Mouse (Mus musculus) kidney, embryonic 16.5 days (tissue): Measurements from ENCODE around the gene Sh3d19. TPM values are rescaled to one million over a fixed set of nuclear protein-coding genes. Genes with fewer than 3 reads are reported as not detected.

Experiments used
- ATAC-seq: fragments of 200-750 bp; cut with Nextera tagmentation; 2 replicates; pipeline ENCODE4 v1.8.0; 2017; ENCODE audit warnings: moderate TSS enrichment; ENCODE audit not compliant: low FRiP score, low TSS enrichment
- H3K27ac ChIP-seq: fragments of 300-500 bp; sonication (generic); 2 replicates; pipeline ENCODE4 v1.5.1; 2014; ENCODE audit warnings: low read length
- H3K27me3 ChIP-seq: fragments of 300-500 bp; sonication (generic); 2 replicates; pipeline ENCODE4 v1.6.1; 2014; ENCODE audit warnings: low read length, control low read depth, mixed read lengths; ENCODE audit not compliant: insufficient read depth
- H3K36me3 ChIP-seq: fragments of 300-500 bp; sonication (generic); 2 replicates; pipeline ENCODE4 v1.6.1; 2014; ENCODE audit warnings: low read length, control low read depth, mixed read lengths; ENCODE audit not compliant: insufficient read depth
- H3K4me1 ChIP-seq: fragments of 300-500 bp; sonication (generic); 2 replicates; pipeline ENCODE4 v1.6.1; 2014; ENCODE audit warnings: low read length, control low read depth, mixed read lengths; ENCODE audit not compliant: insufficient read depth
- H3K4me2 ChIP-seq: fragments of 300-500 bp; sonication (generic); replicated peaks from 2 replicates; pipeline ENCODE4 v1.6.1; 2014; ENCODE audit warnings: low read depth, low read length
- H3K4me3 ChIP-seq: fragments of 300-500 bp; sonication (generic); 2 replicates; pipeline ENCODE4 v1.5.1; 2014; ENCODE audit warnings: mild to moderate bottlenecking, low read length
- H3K9ac ChIP-seq: fragments of 300-500 bp; sonication (generic); replicated peaks from 2 replicates; pipeline ENCODE4 v1.6.1; 2014; ENCODE audit warnings: low read length
- H3K9me3 ChIP-seq: fragments of 300-500 bp; sonication (generic); 2 replicates; pipeline ENCODE4 v1.6.1; 2016; ENCODE audit warnings: low read length, control low read depth
- WGBS: fragments of 180-500 bp; shearing (Covaris S2); extraction: QIAGEN DNeasy Blood & Tissue Kit; methylation state at CpG from one replicate; pipeline ENCODE4 v1.1.7; 2014; 5-methylcytosine and 5-hydroxymethylcytosine counted together
- polyA plus RNA-seq: library from polyadenylated mRNA; unstranded; fragments of >200 nt; fragmentation: Nextera tagmentation; extraction: Ambion mirVana; gene quantifications from 2 replicates; pipeline ENCODE4 v1.2.1, GENCODE M21; 2015

Sh3d19 gene
- polyA plus RNA-seq, 1 experiment from 2014 or later, result 27.4 TPM

DNA sequence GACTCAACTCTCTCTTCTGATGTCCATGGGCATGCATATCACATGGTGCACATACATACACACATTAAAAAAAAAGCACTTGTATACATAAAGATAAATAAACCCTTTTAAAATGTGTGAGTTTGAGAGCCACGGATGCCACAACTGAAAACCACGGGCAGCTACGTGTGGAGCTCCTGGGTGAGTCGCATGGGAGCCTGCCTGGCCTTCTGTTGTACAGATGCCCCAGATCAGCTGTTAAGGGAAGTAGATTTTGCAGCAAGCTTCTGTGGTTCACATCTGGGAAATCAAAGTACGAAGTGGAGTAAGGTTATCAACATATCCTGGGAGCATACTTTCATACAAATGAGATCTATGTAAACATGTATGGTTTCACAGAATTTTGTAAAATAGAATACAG is 37.3 kb upstream of the Sh3d19 start:
- Histone ChIP-seq H3K9me3 (no peaks in the 10 kb centered on the region), H3K4me2 (no peak overlapping the region), H3K4me1 (0 out of 2 replicates have a peak, but pooled peaks cover 7% of the 10 kb centered on the region), H3K9ac (no peak overlapping the region), H3K27me3 (no peaks in the 10 kb centered on the region), H3K4me3 (no peak overlapping the region), H3K27ac (no peak overlapping the region), H3K36me3 (no peaks in the 10 kb centered on the region)
- no peak for ATAC-seq
- 90% methylated on average over 5 of the region's 5 CpGs for WGBS

DNA sequence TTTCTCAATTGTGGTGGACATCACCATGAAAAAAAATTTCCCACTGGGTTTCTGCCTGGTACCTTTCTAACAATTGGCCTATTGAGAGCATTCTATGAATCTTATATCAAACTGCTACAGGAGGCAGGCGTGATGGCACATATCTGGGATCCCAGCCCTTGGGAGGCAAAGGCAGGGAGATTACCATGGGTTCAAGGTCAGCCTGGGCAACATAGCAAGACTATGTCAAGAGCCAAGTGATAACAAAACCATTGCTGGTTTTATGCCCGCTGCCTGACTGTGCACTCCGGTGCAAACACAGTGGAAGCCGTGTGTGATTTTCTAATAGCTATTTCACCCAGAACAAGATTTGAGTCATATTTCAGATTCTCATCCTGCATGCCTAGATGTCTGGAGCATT is 20.0 kb upstream of the Sh3d19 start:
- H3K9me3 ChIP-seq, result no peaks in the 10 kb centered on the region
- H3K4me3 ChIP-seq, result no peak overlapping the region
- H3K4me2 ChIP-seq, result no peak overlapping the region
- ATAC-seq, result no peak
- H3K27ac ChIP-seq, result no peak overlapping the region
- no peak overlapping the region for H3K9ac ChIP-seq
- WGBS, result 84% methylated on average over 4 of the region's 4 CpGs
- H3K27me3 ChIP-seq, result no peaks in the 10 kb centered on the region
- H3K4me1 ChIP-seq, result no peaks in the 10 kb centered on the region
- H3K36me3 ChIP-seq, result no peaks in the 10 kb centered on the region

DNA sequence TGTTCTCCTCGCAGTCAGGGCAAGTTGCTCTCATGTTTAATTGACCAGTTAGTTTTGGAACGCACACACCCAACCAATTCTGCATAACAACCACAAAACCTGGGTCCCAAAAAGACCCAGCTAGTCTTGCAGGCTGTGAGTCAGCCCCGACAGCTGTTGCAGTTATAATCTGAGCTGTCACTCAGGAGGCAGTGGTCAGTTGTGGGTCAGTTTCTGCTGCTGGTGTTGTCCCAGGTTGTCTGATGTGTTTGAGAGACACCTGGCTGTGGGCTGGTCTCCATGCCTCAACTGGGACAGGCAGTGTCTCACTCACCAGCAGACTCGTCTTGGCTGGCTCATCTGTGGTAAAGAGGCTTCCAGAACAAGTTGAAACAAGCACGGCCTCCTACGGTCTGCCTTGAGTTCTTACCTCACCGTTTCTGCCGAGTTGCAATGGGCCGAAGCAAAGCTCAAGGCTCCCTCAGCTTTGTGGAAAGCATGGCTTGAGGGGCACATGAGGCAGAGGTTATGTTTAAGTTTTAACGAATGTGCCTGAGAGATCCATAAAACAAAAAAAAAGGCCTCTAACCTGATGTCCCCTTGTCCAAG is 18.1 kb upstream of the Sh3d19 start:
- no peaks in the 10 kb centered on the region for H3K9me3 ChIP-seq
- WGBS, result 74% methylated on average over 10 of the region's 10 CpGs
- H3K36me3 ChIP-seq, result no peaks in the 10 kb centered on the region
- no peaks in the 10 kb centered on the region for H3K4me1 ChIP-seq
- no peak for ATAC-seq
- H3K4me3 ChIP-seq, result no peak overlapping the region
- H3K4me2 ChIP-seq, result no peak overlapping the region
- H3K9ac ChIP-seq, result no peak overlapping the region
- H3K27ac ChIP-seq, result no peak overlapping the region
- no peaks in the 10 kb centered on the region for H3K27me3 ChIP-seq

DNA sequence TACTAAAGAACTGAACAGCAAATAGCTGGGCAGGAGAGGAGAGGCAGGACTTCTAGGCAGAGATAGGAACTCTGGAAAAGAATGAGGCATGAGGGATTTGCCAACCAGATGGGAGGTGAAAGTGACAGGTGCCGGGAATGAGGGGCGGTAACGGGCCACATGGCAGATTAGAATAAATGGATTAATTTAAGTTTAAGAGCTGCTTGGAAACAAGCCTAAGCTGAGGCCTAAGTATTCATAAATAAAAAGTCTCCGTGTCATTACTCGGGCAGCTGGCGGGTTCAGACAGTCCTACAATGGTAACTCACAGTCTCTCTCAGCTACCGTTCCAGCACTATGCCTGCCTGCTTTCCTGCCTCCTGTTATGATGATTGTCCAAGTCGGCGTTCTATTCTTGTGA is 15.6 kb upstream of the Sh3d19 start:
- no peaks in the 10 kb centered on the region for H3K27me3 ChIP-seq
- WGBS, result 92% methylated on average over 9 of the region's 9 CpGs
- H3K9me3 ChIP-seq, result no peaks in the 10 kb centered on the region
- no peaks in the 10 kb centered on the region for H3K36me3 ChIP-seq
- ATAC-seq, result no peak
- no peak overlapping the region for H3K9ac ChIP-seq
- no peak overlapping the region for H3K27ac ChIP-seq
- no peak overlapping the region for H3K4me3 ChIP-seq
- no peaks in the 10 kb centered on the region for H3K4me1 ChIP-seq
- H3K4me2 ChIP-seq, result no peak overlapping the region

DNA sequence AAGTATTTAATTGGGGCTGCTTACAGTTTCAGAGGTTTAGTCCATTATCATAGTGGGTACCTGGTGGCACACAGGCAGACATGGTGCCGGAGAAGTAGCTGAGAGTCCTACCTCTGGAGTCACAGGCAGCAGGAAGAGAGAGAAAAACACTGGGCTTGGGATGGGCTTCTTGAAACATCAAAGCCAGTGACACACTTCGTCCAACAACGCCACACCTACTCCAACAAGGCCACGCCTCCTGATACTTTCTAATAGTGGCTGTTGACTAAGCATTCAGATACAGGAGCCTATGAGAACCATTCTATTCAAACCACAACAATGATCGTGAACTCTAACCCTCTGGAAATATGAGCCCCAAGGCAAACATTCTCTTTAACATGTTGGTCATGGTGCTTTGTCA is 15.2 kb upstream of the Sh3d19 start:
- no peak overlapping the region for H3K27ac ChIP-seq
- H3K4me2 ChIP-seq, result no peak overlapping the region
- H3K9me3 ChIP-seq, result no peaks in the 10 kb centered on the region
- no peaks in the 10 kb centered on the region for H3K27me3 ChIP-seq
- ATAC-seq, result no peak
- no peaks in the 10 kb centered on the region for H3K4me1 ChIP-seq
- H3K4me3 ChIP-seq, result no peak overlapping the region
- H3K9ac ChIP-seq, result no peak overlapping the region
- H3K36me3 ChIP-seq, result no peaks in the 10 kb centered on the region
- WGBS, result 86% methylated on average over 5 of the region's 5 CpGs

DNA sequence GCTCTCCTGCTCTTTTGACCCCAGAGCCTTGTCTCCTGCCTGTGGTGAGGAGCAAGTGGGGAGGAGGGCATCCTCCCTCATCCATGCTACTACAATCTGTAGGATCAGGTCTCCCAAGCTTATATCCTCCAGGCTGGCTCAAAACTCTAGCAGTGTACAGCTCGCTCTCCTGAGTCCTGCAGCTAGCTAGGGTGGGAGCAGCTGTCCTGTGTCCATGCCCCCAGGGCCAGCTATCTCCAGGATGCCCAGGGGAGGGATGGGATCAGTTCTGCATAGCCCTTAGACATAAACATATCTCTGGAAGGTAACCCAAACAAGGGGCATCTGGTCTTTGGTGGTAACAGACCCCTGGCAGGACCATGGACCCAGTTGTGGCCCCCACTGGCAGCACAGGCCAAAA is 11.2 kb upstream of the Sh3d19 start:
- H3K36me3 ChIP-seq, result no peaks in the 10 kb centered on the region
- WGBS, result 80% methylated on average over 1 of the region's 1 CpGs

DNA sequence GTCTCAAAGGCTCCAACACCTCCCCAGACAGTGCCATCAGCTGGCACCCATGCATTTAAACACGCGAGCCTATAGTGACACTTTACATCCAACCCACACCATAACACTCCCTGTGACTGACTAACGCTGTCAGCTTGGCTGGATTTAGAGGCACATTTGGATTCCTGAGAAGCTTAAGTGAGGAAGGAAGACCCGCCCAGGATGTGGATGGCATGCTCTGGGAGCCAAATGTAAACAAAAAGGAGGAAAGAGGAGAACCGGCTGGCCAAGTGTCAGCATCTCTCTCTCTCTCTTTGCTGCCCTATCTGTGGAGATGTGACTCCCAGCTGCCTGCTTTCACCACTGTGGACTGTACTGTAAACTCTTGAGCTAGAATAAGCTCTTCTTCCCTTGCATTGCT is 9.8 kb upstream of the Sh3d19 start:
- H3K27ac ChIP-seq, result no peak overlapping the region
- no peaks in the 10 kb centered on the region for H3K27me3 ChIP-seq
- ATAC-seq, result peak; percentile 84
- no peak overlapping the region for H3K9ac ChIP-seq
- no peak overlapping the region for H3K4me3 ChIP-seq
- no peak overlapping the region for H3K4me2 ChIP-seq
- no peaks in the 10 kb centered on the region for H3K36me3 ChIP-seq
- peaks cover 6% of the 10 kb centered on the region; the same call in 1 of the 2 replicates for H3K4me1 ChIP-seq
- 7% methylated on average over 5 of the region's 5 CpGs for WGBS
- peaks cover 11% of the 10 kb centered on the region for H3K9me3 ChIP-seq

More for the DNA sequence above, 11.2 kb upstream of the Sh3d19 start:
- peaks cover 6% of the 10 kb centered on the region; the same call in 1 of the 2 replicates for H3K4me1 ChIP-seq
- no peaks in the 10 kb centered on the region for H3K27me3 ChIP-seq
- ATAC-seq, result peak; percentile 35; the same call in 1 of the 2 replicates
- peaks cover 11% of the 10 kb centered on the region for H3K9me3 ChIP-seq
- H3K9ac ChIP-seq, result no peak overlapping the region
- H3K4me2 ChIP-seq, result no peak overlapping the region
- no peak overlapping the region for H3K4me3 ChIP-seq
- no peak overlapping the region for H3K27ac ChIP-seq

DNA sequence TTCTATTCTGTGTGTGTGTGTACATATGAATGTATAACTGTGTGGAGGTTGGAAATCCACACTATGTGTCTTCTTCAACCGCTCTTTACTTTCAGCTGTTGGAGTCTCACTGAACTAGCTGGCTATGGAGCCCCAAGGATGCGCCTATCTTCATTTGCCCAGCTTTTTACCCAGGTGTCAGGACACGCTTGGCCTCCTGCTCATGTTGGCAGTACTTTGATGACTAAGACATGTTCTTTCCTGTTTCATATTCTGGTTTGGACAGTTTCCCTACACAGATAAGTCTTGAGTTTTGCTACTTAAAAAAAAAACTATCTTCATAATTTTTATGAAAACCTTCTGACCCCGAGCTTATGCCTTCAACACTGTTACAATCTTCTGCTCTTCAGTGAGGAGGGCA is 5.4 kb upstream of the Sh3d19 start:
- Histone ChIP-seq H3K4me3 (no peak overlapping the region), H3K36me3 (no peaks in the 10 kb centered on the region), H3K9me3 (peaks cover 11% of the 10 kb centered on the region), H3K9ac (no peak overlapping the region), H3K4me1 (peaks cover 10% of the 10 kb centered on the region; the same call in 1 of the 2 replicates), H3K27ac (no peak overlapping the region), H3K27me3 (no peaks in the 10 kb centered on the region), H3K4me2 (no peak overlapping the region)
- no peak for ATAC-seq
- WGBS, result 80% methylated on average over 4 of the region's 4 CpGs

DNA sequence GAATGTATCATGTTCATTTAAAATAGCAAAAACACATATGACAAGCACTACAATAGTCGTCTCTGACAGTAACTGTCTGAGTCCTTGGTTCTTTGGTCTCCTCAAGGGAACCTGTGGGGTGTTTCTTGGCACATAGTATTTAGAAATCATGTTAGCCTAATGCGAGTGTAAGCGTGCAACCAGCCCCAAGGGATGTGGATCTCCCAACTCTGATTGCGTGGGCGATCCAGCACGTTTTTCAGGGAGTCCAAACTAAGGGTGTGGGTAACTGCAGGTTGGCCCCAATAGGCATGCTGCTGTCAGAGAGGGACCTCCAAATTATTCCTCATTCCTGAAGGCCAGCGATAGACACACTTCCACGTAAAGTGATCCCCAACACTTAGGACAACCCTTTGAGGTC is 1.9 kb upstream of the Sh3d19 start:
- H3K36me3 ChIP-seq, result no peaks in the 10 kb centered on the region
- no peak overlapping the region for H3K4me3 ChIP-seq
- no peak overlapping the region for H3K27ac ChIP-seq
- no peaks in the 10 kb centered on the region for H3K9me3 ChIP-seq
- H3K4me1 ChIP-seq, result peaks cover 28% of the 10 kb centered on the region
- WGBS, result 85% methylated on average over 8 of the region's 8 CpGs
- no peak overlapping the region for H3K4me2 ChIP-seq
- no peak overlapping the region for H3K9ac ChIP-seq
- H3K27me3 ChIP-seq, result no peaks in the 10 kb centered on the region
- ATAC-seq, result no peak

DNA sequence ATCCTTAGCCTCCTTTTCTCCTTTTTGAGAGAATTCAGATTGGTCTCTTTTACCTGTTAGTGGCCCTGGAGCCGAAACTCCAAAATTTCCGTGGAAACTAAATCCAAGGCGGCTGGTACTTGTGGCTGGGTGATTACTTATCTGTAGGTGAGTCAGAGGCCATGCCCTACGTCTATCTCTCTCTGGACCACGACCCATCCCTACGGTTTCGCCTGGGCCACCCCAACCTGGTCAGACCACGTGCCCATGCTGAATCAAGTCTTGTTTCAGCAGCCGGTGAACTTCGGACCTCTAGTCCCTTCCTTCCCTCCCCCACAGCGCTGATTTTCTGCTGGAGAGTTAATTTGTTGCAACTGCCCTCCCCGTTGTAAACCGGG is 678 bp downstream of the Sh3d19 start:
- WGBS, result under 1% methylated on average over 13 of the region's 13 CpGs
- no peaks in the 10 kb centered on the region for H3K27me3 ChIP-seq
- peak overlapping the region; percentile 95 for H3K27ac ChIP-seq
- H3K4me1 ChIP-seq, result peaks cover 41% of the 10 kb centered on the region
- peak; percentile 58; the same call in 1 of the 2 replicates for ATAC-seq
- peak overlapping the region; percentile 83 for H3K4me2 ChIP-seq
- H3K9ac ChIP-seq, result peak overlapping the region; percentile 96
- H3K4me3 ChIP-seq, result peak overlapping the region; percentile 87
- H3K36me3 ChIP-seq, result no peaks in the 10 kb centered on the region
- H3K9me3 ChIP-seq, result no peaks in the 10 kb centered on the region
